Mouse (Mus musculus): Measurements from ENCODE around the gene Flt1. TPM values are rescaled to one million over a fixed set of nuclear protein-coding genes. Genes with fewer than 3 reads are reported as not detected.

Flt1 gene
- polyA plus RNA-seq, 2 experiments: 1.1 to 1.9 TPM

DNA sequence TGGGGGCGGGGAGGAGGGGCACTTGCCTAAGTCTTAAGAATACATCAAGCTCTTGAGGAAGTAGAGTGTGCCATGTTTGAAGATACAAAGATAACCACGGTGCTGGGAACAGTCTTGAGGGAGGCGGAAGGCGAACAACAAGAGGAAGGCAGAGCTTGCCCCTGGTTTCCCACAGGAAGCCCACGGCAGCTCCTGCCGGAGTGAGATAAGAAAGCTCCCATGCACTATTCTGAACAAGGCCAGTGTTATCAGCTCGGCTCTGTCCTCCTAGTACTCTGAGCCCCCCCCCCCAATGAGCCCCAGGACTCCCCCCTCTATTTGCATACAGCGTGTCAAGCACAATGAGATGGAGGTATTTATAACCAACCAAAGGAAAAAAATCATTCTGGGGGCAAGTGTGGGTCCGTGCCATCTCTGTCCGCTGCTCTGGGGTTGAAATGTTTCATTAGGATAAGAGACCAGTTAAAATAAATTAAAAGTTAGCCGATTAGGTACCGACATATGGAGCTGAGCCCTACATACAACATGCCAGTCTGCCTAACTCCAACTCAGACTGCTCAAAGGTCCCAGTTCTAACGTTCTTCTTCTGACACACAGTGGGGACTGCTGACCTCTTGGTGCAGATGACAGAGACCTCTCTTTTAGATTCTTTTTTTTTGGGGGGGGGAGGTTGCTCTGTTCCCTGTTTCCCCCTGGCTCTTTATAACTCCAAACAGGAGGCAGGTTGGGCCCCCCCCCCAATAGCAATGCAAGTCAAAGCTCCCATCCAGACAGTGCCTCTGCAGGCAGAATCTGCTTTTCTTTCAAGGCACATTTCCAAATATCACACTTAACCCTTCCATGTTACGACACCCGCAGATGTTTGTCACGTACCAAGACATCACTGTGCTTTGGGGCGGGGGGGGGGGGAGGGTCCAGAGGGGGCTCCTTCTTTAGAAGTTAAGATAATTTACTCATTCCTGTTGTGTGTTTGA, 67.6 kb downstream of the Flt1 start:
- peaks cover 0 to 3% of the 10 kb centered on the region in 2 experiments; a peak in 2 of 4 replicates for H3K4me1 ChIP-seq (replicated peaks; ENCODE audit: control insufficient read depth in 2 of 2, insufficient read depth in 2 of 2, low read length in 1 of 2)
- H3K27ac ChIP-seq: no peak overlapping the region
- TF ChIP-seq CTCF (IDR thresholded peaks at IDR 0.05; ENCODE audit: low read depth) (no peak), EP300 (IDR thresholded peaks at IDR 0.05; ENCODE audit: low read depth) (no peak)
- no peaks in the 10 kb centered on the region for H3K9me3 ChIP-seq (ENCODE audit: control insufficient read depth, low read length)
- peak; percentile 84 for ATAC-seq (ENCODE audit: insufficient read depth)
- 7% methylated on average over 17 of the region's 17 CpGs for WGBS (ENCODE audit: insufficient replicate concordance)
- no peaks in the 10 kb centered on the region for H3K27me3 ChIP-seq (ENCODE audit: control insufficient read depth, insufficient read depth, low read length)
- peak; percentile 16 to 46 (median 38) for DNase-seq (ENCODE audit: low read depth in 3 of 3, low spot score in 3 of 3)
- H3K4me3 ChIP-seq (ENCODE audit: insufficient read depth in 1 of 2, low read depth in 2 of 2, low read length in 2 of 2): no peak overlapping the region
- no peaks in the 10 kb centered on the region for H3K36me3 ChIP-seq (replicated peaks; ENCODE audit: control insufficient read depth, insufficient read depth, low read depth)
- no peak overlapping the region for H3K4me2 ChIP-seq (ENCODE audit: low read depth)
- no peak overlapping the region for H3K9ac ChIP-seq (replicated peaks)

DNA sequence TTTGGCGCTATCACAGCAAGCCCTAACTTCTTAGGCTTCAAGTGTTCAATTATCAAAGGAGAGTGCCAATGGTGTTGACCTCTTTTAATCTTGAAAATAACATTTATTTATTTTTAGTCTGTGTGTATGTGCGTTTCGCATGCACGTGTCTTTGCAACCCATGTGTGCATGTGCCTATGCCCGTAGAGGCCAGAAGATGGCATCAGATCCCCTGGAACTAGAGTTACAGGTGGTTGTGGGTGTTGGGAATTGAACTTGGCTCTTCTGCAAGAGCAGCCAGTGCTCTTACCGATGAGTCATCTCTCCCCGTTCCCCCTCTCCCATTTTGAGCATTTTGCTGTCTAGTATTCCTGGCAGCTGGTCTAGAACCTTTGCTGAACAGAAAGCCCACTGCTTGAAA, 70.0 kb downstream of the Flt1 start:
- H3K27me3 ChIP-seq (ENCODE audit: control insufficient read depth, insufficient read depth, low read length): no peaks in the 10 kb centered on the region
- no peak overlapping the region for H3K4me2 ChIP-seq (ENCODE audit: low read depth)
- no peak for ATAC-seq (ENCODE audit: insufficient read depth)
- H3K36me3 ChIP-seq (replicated peaks; ENCODE audit: control insufficient read depth, insufficient read depth, low read depth): no peaks in the 10 kb centered on the region
- peaks cover 0 to 3% of the 10 kb centered on the region in 2 experiments; a peak in 2 of 4 replicates for H3K4me1 ChIP-seq (replicated peaks; ENCODE audit: control insufficient read depth in 2 of 2, insufficient read depth in 2 of 2, low read length in 1 of 2)
- no peak for TF ChIP-seq EP300 (IDR thresholded peaks at IDR 0.05; ENCODE audit: low read depth)
- TF ChIP-seq CTCF (IDR thresholded peaks at IDR 0.05; ENCODE audit: low read depth): 0 out of 2 replicates have a peak, but pooled peaks have one; percentile 20
- H3K27ac ChIP-seq: no peak overlapping the region
- WGBS (ENCODE audit: insufficient replicate concordance): 56% methylated on average over 7 of the region's 7 CpGs
- no peak for DNase-seq (ENCODE audit: low read depth in 3 of 3, low spot score in 3 of 3)
- H3K4me3 ChIP-seq (ENCODE audit: insufficient read depth in 1 of 2, low read depth in 2 of 2, low read length in 2 of 2): no peak overlapping the region
- no peaks in the 10 kb centered on the region for H3K9me3 ChIP-seq (ENCODE audit: control insufficient read depth, low read length)
- H3K9ac ChIP-seq (replicated peaks): no peak overlapping the region

DNA sequence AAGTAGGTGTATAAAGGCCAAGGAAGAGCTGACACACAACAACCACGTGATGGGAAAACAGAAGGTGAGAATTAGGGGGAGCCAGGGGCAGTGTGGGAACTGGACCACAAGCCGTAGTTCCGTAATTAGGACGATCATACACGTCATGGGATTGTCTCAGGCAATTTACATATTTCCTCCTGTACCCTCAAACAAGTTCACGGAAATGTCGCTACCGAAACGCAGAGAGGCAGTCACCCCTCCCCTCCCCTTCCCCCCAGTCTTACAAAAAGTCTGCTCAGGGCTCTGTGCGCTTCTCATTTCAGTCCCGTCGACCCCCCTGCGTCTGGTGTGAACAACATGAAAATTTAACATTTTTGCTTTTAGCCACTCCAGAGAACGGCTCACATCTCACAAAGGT, 74.6 kb downstream of the Flt1 start:
- 79% methylated on average over 14 of the region's 14 CpGs for WGBS (ENCODE audit: insufficient replicate concordance)
- no peaks in the 10 kb centered on the region for H3K4me1 ChIP-seq (replicated peaks; ENCODE audit: control insufficient read depth in 2 of 2, insufficient read depth in 2 of 2, low read length in 1 of 2)
- no peak overlapping the region for H3K27ac ChIP-seq
- no peak overlapping the region for H3K4me2 ChIP-seq (ENCODE audit: low read depth)
- H3K27me3 ChIP-seq (ENCODE audit: control insufficient read depth, insufficient read depth, low read length): no peaks in the 10 kb centered on the region
- DNase-seq (ENCODE audit: low read depth in 3 of 3, low spot score in 3 of 3): no peak
- ATAC-seq (ENCODE audit: insufficient read depth): no peak
- no peak overlapping the region for H3K9ac ChIP-seq (replicated peaks)
- no peak overlapping the region for H3K4me3 ChIP-seq (ENCODE audit: insufficient read depth in 1 of 2, low read depth in 2 of 2, low read length in 2 of 2)
- H3K36me3 ChIP-seq (replicated peaks; ENCODE audit: control insufficient read depth, insufficient read depth, low read depth): no peaks in the 10 kb centered on the region
- TF ChIP-seq EP300 (IDR thresholded peaks at IDR 0.05; ENCODE audit: low read depth) (no peak), CTCF (IDR thresholded peaks at IDR 0.05; ENCODE audit: low read depth) (no peak)
- H3K9me3 ChIP-seq (ENCODE audit: control insufficient read depth, low read length): no peaks in the 10 kb centered on the region

DNA sequence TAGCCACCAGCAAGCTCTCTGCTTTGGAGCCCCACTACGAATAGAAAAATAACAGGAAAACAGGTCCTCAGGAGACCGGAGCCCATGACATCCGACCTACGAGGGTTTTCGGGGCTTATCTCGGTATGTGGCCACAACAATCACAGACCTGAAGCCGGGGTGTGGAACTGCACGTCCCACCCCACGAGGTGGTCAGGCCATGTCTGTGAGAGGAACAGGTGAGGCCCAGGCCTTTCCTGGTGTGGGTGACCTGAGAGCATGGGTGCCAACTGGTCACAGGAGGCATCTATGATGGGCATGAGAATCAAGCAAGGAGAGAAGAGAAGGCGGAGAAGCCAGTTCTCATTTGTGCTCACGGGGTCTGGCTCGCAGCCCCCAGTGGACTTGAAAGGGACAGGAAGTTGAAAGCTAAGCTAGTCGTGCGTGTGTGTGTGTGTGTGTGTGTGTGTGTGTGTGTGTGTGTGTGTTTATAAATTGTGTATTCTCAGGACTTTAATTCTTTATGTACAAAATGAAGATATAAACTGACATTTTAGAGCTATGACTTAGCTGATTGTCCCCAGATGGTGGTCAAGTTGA, 79.4 kb downstream of the Flt1 start:
- no peak overlapping the region for H3K27ac ChIP-seq
- no peaks in the 10 kb centered on the region for H3K36me3 ChIP-seq (replicated peaks; ENCODE audit: control insufficient read depth, insufficient read depth, low read depth)
- H3K4me3 ChIP-seq (ENCODE audit: insufficient read depth in 1 of 2, low read depth in 2 of 2, low read length in 2 of 2): no peak overlapping the region
- no peak for ATAC-seq (ENCODE audit: insufficient read depth)
- H3K9ac ChIP-seq (replicated peaks): no peak overlapping the region
- H3K4me1 ChIP-seq (replicated peaks; ENCODE audit: control insufficient read depth in 2 of 2, insufficient read depth in 2 of 2, low read length in 1 of 2): no peaks in the 10 kb centered on the region
- H3K27me3 ChIP-seq (ENCODE audit: control insufficient read depth, insufficient read depth, low read length): no peaks in the 10 kb centered on the region
- no peak for DNase-seq (ENCODE audit: low read depth in 3 of 3, low spot score in 3 of 3)
- WGBS (ENCODE audit: insufficient replicate concordance): 34% methylated on average over 14 of the region's 14 CpGs
- TF ChIP-seq EP300 (IDR thresholded peaks at IDR 0.05; ENCODE audit: low read depth): no peak
- no peak for TF ChIP-seq CTCF (IDR thresholded peaks at IDR 0.05; ENCODE audit: low read depth)
- no peaks in the 10 kb centered on the region for H3K9me3 ChIP-seq (ENCODE audit: control insufficient read depth, low read length)
- no peak overlapping the region for H3K4me2 ChIP-seq (ENCODE audit: low read depth)

DNA sequence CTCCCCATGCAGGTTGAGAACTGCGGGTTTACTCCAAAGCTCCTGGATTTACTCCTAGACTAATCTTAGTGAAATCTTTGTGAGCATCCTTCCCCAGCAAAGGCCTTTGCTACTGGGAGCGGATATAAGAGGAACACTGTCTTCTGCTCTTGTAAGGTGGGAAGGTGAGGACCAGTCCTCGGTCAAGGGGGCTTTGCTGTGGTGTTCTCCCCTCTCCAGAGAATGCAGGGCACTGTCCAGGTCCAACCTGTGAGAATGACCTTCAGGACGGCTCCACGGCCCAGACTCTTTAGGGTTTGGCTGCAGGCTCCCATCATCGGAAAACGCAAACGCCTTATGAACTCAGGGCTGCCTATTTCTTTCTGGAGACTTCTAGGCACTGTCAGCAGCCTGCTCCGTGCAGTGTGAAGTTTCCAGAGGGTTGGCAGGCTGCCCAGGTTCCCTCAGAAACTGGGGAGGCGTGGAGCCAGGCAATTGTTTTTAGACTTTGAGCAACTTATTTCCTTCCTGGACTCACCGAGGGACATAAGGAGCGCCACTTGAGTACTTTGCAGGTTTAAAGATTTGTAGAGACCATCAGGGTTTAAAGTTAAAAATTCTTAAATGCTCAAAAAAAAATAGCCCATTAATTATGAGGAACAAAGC, 80.7 kb downstream of the Flt1 start:
- no peaks in the 10 kb centered on the region for H3K27me3 ChIP-seq (ENCODE audit: control insufficient read depth, insufficient read depth, low read length)
- H3K4me2 ChIP-seq (ENCODE audit: low read depth): no peak overlapping the region
- TF ChIP-seq EP300 (IDR thresholded peaks at IDR 0.05; ENCODE audit: low read depth) (no peak), CTCF (IDR thresholded peaks at IDR 0.05; ENCODE audit: low read depth) (no peak)
- no peak for ATAC-seq (ENCODE audit: insufficient read depth)
- H3K36me3 ChIP-seq (replicated peaks; ENCODE audit: control insufficient read depth, insufficient read depth, low read depth): no peaks in the 10 kb centered on the region
- no peak for DNase-seq (ENCODE audit: low read depth in 3 of 3, low spot score in 3 of 3)
- no peaks in the 10 kb centered on the region for H3K9me3 ChIP-seq (ENCODE audit: control insufficient read depth, low read length)
- 55% methylated on average over 12 of the region's 12 CpGs for WGBS (ENCODE audit: insufficient replicate concordance)
- no peak overlapping the region for H3K4me3 ChIP-seq (ENCODE audit: insufficient read depth in 1 of 2, low read depth in 2 of 2, low read length in 2 of 2)
- no peak overlapping the region for H3K27ac ChIP-seq
- H3K9ac ChIP-seq (replicated peaks): no peak overlapping the region
- H3K4me1 ChIP-seq (replicated peaks; ENCODE audit: control insufficient read depth in 2 of 2, insufficient read depth in 2 of 2, low read length in 1 of 2): no peaks in the 10 kb centered on the region

All from liver, embryonic 14.5 days (tissue).